Mouse (Mus musculus): ENCODE measurements around the gene Tjp3.

Gene Tjp3

GRCm38 (mm10) chr10:81266211-81267105 is 24.9 kb downstream of the Tjp3 start, which contains the start of the genes Mrpl54 and Apba3:
Gene Mrpl54 (minus strand): TSS chr10:81266934.
Gene Apba3 (plus strand): TSS chr10:81266960.
- peak; percentile 96 for DNase-seq (ENCODE audit: low spot score)

- DNase-seq (ENCODE audit: low spot score): no peak
Measured at GRCm38 (mm10) chr10:81265540-81265939, 25.8 kb downstream of the Tjp3 start.

DNA sequence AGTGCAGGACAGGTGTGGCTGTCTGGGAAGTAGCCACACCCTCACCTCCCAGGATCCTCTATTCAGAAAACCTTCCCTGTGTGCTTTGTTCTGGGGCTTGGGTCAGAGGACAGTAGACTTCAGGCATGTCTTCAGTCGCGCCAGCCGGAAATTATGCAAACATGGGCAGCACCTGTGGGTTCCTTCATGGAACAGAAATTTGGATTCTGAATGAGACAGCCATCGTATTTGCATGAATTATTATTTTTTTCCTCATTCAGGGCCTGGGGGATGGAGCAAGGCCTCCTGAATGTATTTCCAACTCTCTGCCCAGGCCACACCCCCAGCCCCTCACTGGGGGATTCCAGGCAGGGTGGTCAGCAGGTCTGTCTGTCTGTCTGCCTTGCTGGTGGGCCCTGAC is 30.4 kb downstream of the Tjp3 start:
- no peak for DNase-seq (ENCODE audit: low spot score)

- no peak for DNase-seq (ENCODE audit: low spot score)
Measured at GRCm38 (mm10) chr10:81259225-81259884, 32.0 kb downstream of the Tjp3 start.

DNA sequence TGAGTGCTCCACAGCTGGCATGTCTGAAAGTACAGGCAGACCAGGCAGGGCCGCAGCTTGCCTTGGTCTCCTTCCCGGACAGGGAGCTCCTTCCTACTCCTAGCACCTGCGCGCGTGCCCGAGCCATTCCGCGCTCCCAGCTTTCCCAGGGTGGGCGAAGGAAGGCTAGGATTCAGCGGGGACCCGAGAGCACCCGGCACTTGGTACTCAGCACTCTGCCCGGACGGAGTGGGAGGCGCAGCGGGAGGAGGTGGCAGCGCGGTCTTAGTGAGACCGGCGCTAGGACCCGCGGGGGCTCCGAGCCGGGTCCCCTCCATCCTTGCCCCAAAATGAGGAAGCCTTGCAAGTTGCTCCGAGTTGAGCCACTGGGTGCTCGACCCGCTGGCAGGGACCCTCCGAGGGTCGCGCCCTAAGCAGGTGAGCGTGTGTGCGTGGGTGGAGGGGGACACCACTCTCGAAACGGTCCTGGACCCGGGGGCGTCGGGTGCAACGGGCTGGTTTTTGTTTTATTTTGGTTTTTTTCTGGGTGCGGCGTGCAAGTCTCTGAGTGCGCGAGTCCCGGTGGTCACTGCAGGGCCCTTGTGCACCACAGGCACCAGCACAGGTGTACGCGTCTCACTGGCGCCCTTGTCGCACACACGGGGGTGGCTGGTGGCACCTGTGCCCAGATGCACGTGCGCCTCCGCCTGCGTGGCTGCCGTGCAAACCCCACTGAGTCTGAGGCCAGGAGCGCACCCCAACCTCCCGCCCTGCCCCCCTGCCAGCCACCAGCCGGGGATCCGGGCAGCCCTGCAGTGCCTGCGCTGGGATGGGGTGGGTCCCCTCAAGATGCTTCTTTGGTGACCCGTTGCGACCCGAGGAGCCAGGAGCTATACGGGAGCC is 34.0 kb downstream of the Tjp3 start:
- no peak for DNase-seq (ENCODE audit: low spot score)

- no peak for DNase-seq (ENCODE audit: low spot score)
Measured at GRCm38 (mm10) chr10:81254886-81255285, 36.5 kb downstream of the Tjp3 start.

DNA sequence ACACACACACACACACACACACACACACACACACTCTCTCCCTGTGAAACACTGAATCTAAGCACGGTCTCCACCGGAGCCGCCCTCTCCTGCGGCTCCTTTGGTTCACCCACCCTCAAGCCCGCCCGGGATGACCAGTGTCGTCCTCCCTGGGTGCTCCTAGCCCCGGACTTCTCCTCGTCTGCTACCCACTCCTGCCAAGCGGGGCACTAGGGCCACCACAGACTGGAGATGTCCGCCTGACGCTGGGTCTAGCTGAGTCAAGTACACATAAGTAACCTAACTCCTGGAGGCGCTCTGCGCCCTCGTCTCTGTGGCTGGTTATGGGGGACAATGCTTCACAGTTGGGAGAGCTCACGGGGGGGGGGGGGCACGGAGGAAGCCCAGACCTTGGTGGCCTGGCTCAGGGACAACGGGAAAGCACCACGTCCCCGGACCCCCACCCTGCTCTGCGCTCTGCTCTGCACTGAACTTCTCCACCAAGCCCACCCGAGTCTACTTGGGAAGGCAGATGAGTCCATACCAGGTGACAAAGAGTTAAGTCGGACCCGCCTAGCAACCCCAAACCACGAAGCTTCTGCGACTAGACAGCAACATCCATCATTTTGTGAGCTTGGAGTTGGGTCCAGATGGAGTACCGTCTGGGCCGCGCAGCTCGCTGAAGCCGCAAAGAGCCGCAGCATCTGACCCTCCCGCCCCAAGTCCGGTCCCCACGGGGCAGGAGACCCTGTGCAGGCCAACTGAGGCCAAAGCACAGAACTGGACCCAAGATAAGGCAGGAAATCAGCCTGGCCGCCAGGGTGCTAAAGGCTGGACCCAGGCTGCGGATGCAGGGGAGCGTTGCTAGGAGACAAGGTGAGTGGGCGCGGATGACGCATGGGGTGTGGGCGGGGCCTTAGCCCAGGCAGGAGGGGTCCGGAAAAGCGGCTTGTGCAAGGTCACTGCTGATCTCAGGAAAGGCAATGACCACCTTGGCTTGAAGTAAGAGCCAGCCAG is 38.7 kb downstream of the Tjp3 start, which contains the start of gene Matk:
TSS of gene Matk (plus strand) at position 512 of the 996 bp plus-strand sequence.
- no peak for DNase-seq (ENCODE audit: low spot score)

DNA sequence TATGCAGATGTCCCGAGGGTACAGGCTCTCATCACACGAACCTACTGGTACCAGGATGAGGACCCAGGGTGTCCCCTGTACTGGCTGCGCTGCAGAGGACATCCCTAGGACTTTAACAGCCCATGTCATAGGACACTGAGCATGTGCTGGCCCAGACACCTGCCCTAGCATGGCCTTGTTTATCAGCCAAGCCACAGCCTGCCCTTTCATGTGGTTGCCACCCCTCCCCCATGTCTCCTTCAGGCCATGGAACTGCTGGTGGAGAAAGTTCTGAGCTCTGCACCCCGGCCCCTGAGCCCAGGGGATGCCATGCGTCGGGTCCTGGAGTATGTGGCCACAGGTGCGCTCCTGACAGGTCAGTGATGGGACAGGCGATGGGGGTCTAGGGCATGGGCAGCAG is 41.9 kb downstream of the Tjp3 start:
- DNase-seq (ENCODE audit: low spot score): no peak

DNA sequence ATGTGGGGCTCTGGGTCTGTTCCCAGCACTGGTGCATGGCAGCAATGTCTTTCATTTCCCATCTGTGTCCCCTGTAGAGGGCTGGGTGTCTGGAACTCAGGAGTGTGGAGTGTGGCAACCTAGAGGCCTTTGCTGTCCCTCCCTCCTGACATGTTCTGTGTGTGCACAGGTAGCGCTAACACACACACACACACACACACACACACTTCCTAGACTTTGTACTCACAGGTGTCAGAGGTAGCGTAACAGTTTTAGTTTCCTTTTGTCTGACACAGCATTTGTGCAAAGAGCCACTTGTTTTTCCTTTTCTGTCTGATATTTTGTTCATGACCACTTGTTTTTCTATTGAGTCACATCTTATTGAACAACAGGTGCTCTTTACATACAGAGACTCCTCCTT is 43.6 kb downstream of the Tjp3 start:
- DNase-seq (ENCODE audit: low spot score): no peak

DNA sequence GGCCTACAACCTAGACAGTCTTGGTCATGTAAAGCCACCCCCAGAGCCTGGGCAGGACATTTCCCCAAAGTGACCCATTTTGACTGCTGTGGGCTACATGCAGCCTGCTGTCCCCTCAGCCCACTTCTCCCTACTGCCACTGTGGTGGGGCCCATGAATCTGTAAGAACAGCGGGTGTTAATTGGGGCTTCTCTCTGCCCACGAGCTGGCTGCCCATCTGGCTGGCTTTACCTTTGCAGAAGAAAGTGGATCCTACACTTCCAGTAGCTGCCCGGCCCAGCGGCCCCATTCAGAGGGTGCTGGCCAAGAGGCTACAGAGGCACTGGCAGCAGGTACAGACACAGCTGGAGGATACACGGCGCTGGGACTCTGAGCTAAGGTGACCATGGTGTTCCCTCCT is 46.2 kb downstream of the Tjp3 start:
- DNase-seq (ENCODE audit: low spot score): no peak

GRCm38 (mm10) chr10:81244595-81244994 is 46.8 kb downstream of the Tjp3 start:
- DNase-seq (ENCODE audit: low spot score): peak; percentile 75

GRCm38 (mm10) chr10:81244146-81244545 is 47.2 kb downstream of the Tjp3 start:
- DNase-seq (ENCODE audit: low spot score): no peak

DNA sequence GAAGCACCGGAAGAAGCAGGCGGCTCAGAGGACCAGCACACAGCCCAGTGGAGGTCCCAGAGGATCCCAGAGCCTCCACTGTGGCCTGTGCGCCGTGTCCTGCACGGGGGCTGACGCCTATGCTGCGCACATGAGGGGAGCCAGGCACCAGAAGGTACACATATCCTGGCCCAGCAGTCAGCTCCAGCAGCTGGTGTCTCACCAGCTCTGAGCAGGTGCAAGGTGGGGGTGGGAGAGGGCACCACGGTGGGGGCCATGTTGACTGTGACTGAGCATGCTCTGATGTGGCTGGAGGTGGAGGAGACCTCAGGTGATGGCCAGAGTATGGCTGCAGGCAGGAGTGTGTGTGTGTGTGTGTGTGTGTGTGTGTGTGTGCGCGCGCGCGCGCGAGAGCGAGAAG is 49.4 kb downstream of the Tjp3 start:
- no peak for DNase-seq (ENCODE audit: low spot score)

GRCm38 (mm10) chr10:81240876-81241275 is 50.5 kb downstream of the Tjp3 start:
- peak; percentile 35 for DNase-seq (ENCODE audit: low spot score)

GRCm38 (mm10) chr10:81238618-81239017 is 52.8 kb downstream of the Tjp3 start:
- no peak for DNase-seq (ENCODE audit: low spot score)

DNA sequence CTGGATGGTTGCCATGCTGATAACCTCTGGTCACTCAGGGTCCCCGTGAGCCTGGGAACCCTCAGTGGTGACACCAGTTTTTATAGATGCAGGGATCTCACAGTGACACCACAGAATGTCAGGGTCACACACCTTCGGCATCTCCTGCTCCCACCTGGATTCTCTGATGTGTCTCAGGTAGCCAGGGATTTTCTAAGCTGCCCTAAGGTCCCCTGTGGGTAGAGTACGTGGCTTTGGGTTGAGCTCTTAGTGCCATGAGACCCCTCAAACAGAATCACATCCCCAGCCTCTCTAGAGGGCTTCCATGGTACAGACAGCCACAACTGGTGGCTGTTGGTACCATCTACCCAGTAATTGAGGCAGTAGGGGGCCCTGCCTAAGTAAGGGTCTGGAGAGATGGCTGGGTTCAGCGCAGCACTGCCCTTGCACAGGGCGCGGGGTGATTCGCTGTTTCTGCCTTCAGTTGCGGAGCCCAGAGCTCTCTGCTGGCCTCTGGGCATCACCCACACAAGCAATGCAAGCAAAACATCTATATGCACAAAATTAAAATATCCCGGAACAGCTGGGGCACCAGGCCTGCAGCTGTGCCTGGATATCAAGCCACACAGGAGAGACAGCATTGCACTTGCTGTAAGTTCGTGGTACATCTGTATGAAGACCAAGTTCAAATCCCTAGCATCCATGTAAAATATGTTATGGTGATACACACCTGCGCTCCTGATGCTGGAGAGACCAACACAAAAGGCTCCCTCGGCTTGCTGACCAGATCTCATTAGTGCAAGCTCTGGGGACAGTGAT is 54.7 kb downstream of the Tjp3 start:
- no peak for DNase-seq (ENCODE audit: low spot score)

DNA sequence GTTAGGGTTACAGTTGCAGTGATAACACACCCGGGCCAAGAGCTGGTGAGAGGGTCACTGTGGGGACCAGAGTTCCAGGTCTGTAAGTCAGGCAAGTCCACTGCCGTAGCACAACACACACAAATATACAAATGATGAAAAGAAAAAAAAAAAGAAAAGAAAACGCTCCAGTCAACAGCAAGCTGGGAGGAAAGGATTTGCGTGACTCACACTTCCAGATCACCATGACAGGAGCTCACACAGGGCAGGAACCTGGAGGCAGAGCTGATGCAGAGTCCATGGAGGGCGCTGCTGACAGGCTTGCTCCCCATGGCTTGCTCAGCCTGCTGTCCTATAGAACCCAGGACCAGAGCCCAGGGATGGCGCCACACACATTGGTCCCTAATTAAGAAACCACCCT is 57.2 kb downstream of the Tjp3 start:
- DNase-seq (ENCODE audit: low spot score): no peak

GRCm38 (mm10) chr10:81233226-81233585 is 58.2 kb downstream of the Tjp3 start:
- no peak for DNase-seq (ENCODE audit: low spot score)

DNA sequence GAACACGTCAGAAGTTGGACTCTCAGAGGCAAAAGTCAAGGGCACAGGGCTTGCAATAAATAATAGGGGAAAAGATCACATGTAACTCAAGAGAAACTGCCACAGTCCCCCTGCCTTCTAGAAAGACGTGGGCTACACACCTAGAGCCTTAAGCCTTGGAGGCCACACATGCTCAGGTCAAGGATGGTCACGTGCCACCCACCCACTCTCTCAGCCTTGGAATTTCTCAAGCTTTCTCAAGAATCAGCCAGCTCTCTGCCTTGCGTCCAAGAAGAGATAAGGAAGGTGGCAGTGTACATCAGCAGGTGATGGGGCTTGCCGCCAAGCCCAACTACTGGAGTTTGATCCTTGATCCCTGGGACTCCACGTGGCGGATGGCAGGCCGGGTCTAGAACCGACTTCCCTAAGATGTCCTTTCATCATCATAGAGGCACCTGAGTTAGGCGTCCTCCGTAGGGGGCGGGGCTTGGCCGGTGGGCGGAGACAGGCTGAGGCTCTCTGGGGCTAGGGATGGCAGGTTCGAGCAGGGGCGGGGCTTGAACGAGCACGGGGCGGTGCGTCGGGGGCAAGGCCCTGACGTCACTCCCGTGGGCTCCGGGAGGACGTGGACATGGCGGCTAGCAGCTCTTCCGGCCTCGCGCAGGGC is 58.7 kb downstream of the Tjp3 start, which contains the start of gene Zfr2:
TSS of gene Zfr2 (plus strand) at position 576 of the 646 bp plus-strand sequence.
- DNase-seq (ENCODE audit: low spot score): peak; percentile 93

GRCm38 (mm10) chr10:81231436-81231835 is 59.9 kb downstream of the Tjp3 start:
- no peak for DNase-seq (ENCODE audit: low spot score)
